Mouse (Mus musculus): ENCODE measurements around the gene Best3.

GRCm38 (mm10) chr10:116980888-116981287, 5.2 kb upstream of the Best3 start:
- TF ChIP-seq EP300 (IDR thresholded peaks at IDR 0.05; ENCODE audit: insufficient read depth, low read depth, low read length), result no peak
- no peak for TF ChIP-seq POLR2A (IDR thresholded peaks at IDR 0.05; ENCODE audit: insufficient read depth, low read length)
- peak; percentile 44 for TF ChIP-seq CTCF (IDR thresholded peaks at IDR 0.05; ENCODE audit: low read depth, low read length)

All from ES-Bruce4 (cell line).